Mouse (Mus musculus): Measurements from ENCODE around the gene Zbtb46. TPM values are rescaled to one million over a fixed set of nuclear protein-coding genes. Genes with fewer than 3 reads are reported as not detected.

Zbtb46 gene
- polyA plus RNA-seq, 1 experiment, result 7.7 TPM

DNA sequence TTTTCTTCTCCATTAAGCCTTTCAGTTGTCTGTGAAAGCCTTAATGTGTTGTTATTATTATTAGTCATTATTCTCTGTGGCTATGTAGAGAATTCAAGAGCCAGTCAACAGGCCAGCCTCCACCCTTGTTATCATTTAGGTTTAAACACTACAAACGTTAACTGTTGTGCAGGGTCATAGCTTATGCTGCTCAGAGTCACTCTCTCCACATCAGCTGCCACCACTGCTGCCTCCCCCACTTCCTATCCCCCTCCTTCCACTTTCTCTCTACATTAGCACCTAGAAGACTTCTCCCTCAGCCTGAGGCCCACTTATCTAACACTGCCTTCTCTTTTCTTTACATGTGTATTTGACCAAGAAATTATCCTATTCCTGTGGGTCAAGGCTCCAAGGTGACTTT lies 57.7 kb downstream of the Zbtb46 start:
- WGBS, result 29% methylated on average over 1 of the region's 1 CpGs
- H3K36me3 ChIP-seq (ENCODE audit: control insufficient read depth, insufficient read depth, low read length), result no peaks in the 10 kb centered on the region
- TF ChIP-seq POLR2A (IDR thresholded peaks at IDR 0.05; ENCODE audit: low read depth, low read length), result no peak
- TF ChIP-seq CTCF (conservative IDR thresholded peaks at IDR 0.05; ENCODE audit: insufficient read depth, insufficient read length, low read depth, low read length), result no peak
- no peaks in the 10 kb centered on the region for H3K4me1 ChIP-seq (ENCODE audit: control insufficient read depth, insufficient read depth, low read length)
- no peak overlapping the region for H3K4me3 ChIP-seq (ENCODE audit: insufficient read depth, low read depth, low read length)
- H3K27ac ChIP-seq (ENCODE audit: insufficient read depth, low read depth, low read length), result no peak overlapping the region
- DNase-seq, result no peak
- H3K27me3 ChIP-seq (replicated peaks; ENCODE audit: control insufficient read depth, insufficient read depth, low read length), result no peaks in the 10 kb centered on the region

DNA sequence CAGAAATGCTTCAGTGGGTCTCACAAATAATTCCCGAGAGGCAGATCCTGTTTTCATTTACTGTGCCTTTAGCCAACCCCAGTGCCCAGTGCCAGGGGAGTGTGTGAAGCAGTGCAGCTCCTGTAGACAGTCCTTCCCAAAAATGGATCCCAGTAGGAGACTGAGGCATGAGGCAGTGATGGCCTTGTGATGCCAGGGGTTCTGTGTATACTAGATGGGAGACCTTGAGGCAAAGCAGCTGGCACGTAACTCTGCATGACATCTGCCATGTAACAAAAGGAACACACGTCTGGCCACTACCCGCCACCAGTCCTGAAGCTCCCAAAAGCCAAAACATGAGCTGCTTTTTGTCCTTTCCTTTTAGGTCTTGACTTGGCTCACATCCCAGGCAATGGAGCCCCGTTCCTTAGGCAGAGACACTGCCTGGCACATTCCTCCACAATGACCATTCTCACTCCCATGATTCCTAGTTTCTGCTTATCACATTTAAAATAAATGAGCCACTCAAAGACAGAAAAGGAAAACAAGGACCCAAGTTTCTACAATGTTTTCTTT lies 61.9 kb downstream of the Zbtb46 start:
- Histone ChIP-seq H3K27ac (ENCODE audit: insufficient read depth, low read depth, low read length) (no peak overlapping the region), H3K27me3 (replicated peaks; ENCODE audit: control insufficient read depth, insufficient read depth, low read length) (no peaks in the 10 kb centered on the region), H3K36me3 (ENCODE audit: control insufficient read depth, insufficient read depth, low read length) (no peaks in the 10 kb centered on the region), H3K4me1 (ENCODE audit: control insufficient read depth, insufficient read depth, low read length) (no peaks in the 10 kb centered on the region), H3K4me3 (ENCODE audit: insufficient read depth, low read depth, low read length) (no peak overlapping the region)
- 58% methylated on average over 5 of the region's 5 CpGs for WGBS
- peak; percentile 19 for DNase-seq
- TF ChIP-seq POLR2A (IDR thresholded peaks at IDR 0.05; ENCODE audit: low read depth, low read length) (no peak), CTCF (conservative IDR thresholded peaks at IDR 0.05; ENCODE audit: insufficient read depth, insufficient read length, low read depth, low read length) (no peak)

DNA sequence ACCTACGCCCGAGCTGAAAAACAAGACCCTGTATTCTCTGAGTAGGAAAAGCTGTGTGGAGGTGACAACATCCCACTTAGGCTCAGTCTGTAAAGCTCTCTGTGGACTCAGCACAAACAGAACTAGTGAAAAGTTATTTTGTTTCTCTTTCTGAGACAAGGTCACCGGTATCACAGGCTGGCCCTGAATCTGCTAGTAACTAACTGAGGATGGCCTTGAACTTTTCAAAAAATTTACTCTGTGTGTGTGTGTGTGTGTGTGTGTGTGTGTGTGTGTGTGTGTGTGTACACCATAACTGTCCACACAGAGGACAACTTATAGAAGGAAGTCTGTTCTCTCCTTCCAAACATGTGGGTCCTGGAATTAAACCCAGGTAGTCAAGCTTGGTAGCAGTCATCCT lies 65.1 kb downstream of the Zbtb46 start:
- no peak overlapping the region for H3K4me3 ChIP-seq (ENCODE audit: insufficient read depth, low read depth, low read length)
- WGBS, result 93% methylated on average over 3 of the region's 3 CpGs
- no peaks in the 10 kb centered on the region for H3K36me3 ChIP-seq (ENCODE audit: control insufficient read depth, insufficient read depth, low read length)

DNA sequence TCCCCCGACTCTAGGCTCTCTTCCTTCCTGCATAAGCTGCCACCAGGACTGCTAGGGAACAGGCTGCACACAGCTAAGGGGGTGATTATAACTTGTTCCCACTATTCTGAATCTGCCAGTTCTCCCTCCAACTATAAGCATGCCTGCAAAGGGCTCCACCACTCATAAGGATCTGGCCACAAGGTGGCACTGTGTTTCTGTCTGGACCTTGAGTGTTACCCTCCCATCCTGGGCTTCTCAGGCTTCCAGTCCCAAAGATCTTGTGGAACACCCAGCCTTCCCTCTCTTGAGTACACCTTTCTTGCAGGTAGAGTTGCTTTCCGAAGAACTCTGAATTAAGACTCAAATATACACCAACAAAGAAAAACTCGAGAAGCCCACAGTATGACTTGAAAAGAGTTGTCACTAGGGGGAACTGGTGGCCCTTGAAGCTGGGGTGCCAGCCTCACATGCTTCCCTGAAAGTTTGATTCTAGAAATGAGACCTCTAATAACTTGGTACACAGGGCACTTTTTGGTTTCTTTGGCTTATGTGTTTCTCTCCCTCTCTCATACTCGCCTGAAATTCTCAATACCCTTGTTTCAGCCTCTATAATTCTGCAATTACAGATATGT lies 66.5 kb downstream of the Zbtb46 start:
- TF ChIP-seq CTCF (conservative IDR thresholded peaks at IDR 0.05; ENCODE audit: insufficient read depth, insufficient read length, low read depth, low read length) (peak; percentile 94), POLR2A (IDR thresholded peaks at IDR 0.05; ENCODE audit: low read depth, low read length) (no peak)
- DNase-seq, result peak; percentile 88
- Histone ChIP-seq H3K4me3 (ENCODE audit: insufficient read depth, low read depth, low read length) (no peak overlapping the region), H3K36me3 (ENCODE audit: control insufficient read depth, insufficient read depth, low read length) (no peaks in the 10 kb centered on the region), H3K4me1 (ENCODE audit: control insufficient read depth, insufficient read depth, low read length) (no peaks in the 10 kb centered on the region), H3K27ac (ENCODE audit: insufficient read depth, low read depth, low read length) (no peak overlapping the region), H3K27me3 (replicated peaks; ENCODE audit: control insufficient read depth, insufficient read depth, low read length) (no peaks in the 10 kb centered on the region)
- 29% methylated on average over 4 of the region's 4 CpGs for WGBS

More for the DNA sequence above, 65.1 kb downstream of the Zbtb46 start:
- no peak for DNase-seq
- H3K27me3 ChIP-seq (replicated peaks; ENCODE audit: control insufficient read depth, insufficient read depth, low read length), result no peaks in the 10 kb centered on the region
- no peak overlapping the region for H3K27ac ChIP-seq (ENCODE audit: insufficient read depth, low read depth, low read length)
- no peak for TF ChIP-seq POLR2A (IDR thresholded peaks at IDR 0.05; ENCODE audit: low read depth, low read length)
- no peaks in the 10 kb centered on the region for H3K4me1 ChIP-seq (ENCODE audit: control insufficient read depth, insufficient read depth, low read length)

DNA sequence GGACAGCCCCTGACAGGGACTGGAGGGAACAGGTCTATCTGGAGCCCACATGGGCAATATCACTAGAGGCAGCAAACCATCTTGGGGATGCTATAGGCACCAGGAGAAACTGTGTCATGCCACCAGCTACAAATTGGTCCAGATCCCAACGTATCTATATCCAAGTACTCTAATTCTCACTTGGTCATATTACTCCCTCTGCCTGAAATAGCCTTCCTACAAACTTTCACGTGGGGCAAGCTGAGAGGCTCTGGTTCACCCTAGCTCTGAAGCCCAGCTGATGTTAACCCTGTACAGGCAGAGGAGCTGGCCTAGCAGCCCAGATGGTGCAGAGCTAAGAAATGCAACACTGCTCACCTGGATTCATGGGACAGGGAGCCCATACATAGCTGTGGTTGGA lies 67.7 kb downstream of the Zbtb46 start:
- Histone ChIP-seq H3K4me1 (ENCODE audit: control insufficient read depth, insufficient read depth, low read length) (no peaks in the 10 kb centered on the region), H3K4me3 (ENCODE audit: insufficient read depth, low read depth, low read length) (no peak overlapping the region), H3K36me3 (ENCODE audit: control insufficient read depth, insufficient read depth, low read length) (no peaks in the 10 kb centered on the region), H3K27me3 (replicated peaks; ENCODE audit: control insufficient read depth, insufficient read depth, low read length) (no peaks in the 10 kb centered on the region), H3K27ac (ENCODE audit: insufficient read depth, low read depth, low read length) (no peak overlapping the region)
- 62% methylated on average over 2 of the region's 2 CpGs for WGBS
- TF ChIP-seq POLR2A (IDR thresholded peaks at IDR 0.05; ENCODE audit: low read depth, low read length) (no peak), CTCF (conservative IDR thresholded peaks at IDR 0.05; ENCODE audit: insufficient read depth, insufficient read length, low read depth, low read length) (no peak)
- DNase-seq, result no peak

DNA sequence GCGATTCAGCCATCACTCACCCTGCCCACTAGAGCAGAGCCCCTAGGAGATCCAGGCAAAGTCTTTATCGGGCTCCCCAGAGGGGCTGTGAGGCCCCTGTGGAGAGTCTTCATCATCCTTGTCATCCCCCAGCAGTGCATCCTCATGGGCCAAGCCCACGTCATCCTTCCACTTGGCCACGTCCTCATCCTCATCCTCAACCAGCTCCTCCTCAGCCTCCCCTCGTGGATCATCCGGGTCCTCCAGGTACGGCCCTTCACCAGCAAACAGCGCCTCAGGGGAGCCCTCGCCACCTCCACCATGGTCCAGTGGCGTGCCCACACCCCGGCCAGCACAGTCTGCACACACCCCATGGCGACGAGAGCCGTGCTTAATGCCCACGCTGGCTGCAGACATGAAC lies 68.2 kb downstream of the Zbtb46 start:
- Histone ChIP-seq H3K27me3 (replicated peaks; ENCODE audit: control insufficient read depth, insufficient read depth, low read length) (no peaks in the 10 kb centered on the region), H3K36me3 (ENCODE audit: control insufficient read depth, insufficient read depth, low read length) (no peaks in the 10 kb centered on the region)
- WGBS, result 92% methylated on average over 15 of the region's 15 CpGs

DNA sequence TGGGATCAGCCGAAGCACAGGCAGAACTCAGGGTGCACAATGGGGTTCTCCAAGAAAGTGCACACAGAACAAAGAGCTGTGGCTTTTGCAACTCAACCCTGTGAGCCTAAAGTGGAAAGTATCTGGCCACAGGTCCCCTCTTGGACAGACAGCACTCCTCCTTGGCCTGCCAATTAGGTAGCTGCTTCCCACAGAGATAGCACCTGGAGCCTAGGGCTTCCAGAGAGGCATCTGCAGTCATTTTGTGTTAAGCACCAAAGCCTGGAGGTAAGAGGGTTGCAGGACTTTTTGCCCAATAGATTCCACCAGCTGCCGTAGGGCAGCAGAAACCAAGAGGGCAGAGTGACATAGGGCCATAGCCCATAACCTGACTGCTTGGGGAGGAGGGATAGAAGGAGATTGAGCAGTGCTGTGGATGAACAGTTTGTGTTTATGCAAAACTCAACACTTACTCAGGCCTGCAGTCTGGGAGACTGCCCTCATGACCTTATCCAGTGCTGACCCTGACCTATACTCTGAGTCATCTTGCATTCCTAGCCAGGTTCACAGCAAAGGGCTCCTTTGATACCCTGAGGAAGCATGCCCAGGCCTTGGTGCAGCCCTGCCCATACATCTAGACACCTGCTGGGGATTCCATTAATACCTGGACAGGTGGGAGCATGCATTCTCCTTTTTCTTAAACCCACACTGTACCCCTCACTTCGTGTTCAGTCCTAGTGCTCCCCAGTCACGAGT lies 68.9 kb downstream of the Zbtb46 start:
- no peaks in the 10 kb centered on the region for H3K27me3 ChIP-seq (replicated peaks; ENCODE audit: control insufficient read depth, insufficient read depth, low read length)
- H3K27ac ChIP-seq (ENCODE audit: insufficient read depth, low read depth, low read length), result no peak overlapping the region
- no peak for TF ChIP-seq POLR2A (IDR thresholded peaks at IDR 0.05; ENCODE audit: low read depth, low read length)
- no peak for TF ChIP-seq CTCF (conservative IDR thresholded peaks at IDR 0.05; ENCODE audit: insufficient read depth, insufficient read length, low read depth, low read length)
- no peaks in the 10 kb centered on the region for H3K4me1 ChIP-seq (ENCODE audit: control insufficient read depth, insufficient read depth, low read length)
- DNase-seq, result no peak
- 76% methylated on average over 4 of the region's 4 CpGs for WGBS
- H3K36me3 ChIP-seq (ENCODE audit: control insufficient read depth, insufficient read depth, low read length), result no peaks in the 10 kb centered on the region
- H3K4me3 ChIP-seq (ENCODE audit: insufficient read depth, low read depth, low read length), result no peak overlapping the region

More for the DNA sequence above, 68.2 kb downstream of the Zbtb46 start:
- no peaks in the 10 kb centered on the region for H3K4me1 ChIP-seq (ENCODE audit: control insufficient read depth, insufficient read depth, low read length)
- TF ChIP-seq POLR2A (IDR thresholded peaks at IDR 0.05; ENCODE audit: low read depth, low read length), result no peak
- no peak for TF ChIP-seq CTCF (conservative IDR thresholded peaks at IDR 0.05; ENCODE audit: insufficient read depth, insufficient read length, low read depth, low read length)
- no peak overlapping the region for H3K4me3 ChIP-seq (ENCODE audit: insufficient read depth, low read depth, low read length)
- no peak for DNase-seq
- no peak overlapping the region for H3K27ac ChIP-seq (ENCODE audit: insufficient read depth, low read depth, low read length)

All from kidney, adult 2 months (tissue).